Mouse (Mus musculus): ENCODE data around the gene Car11. TPM values are rescaled to one million over a fixed set of nuclear protein-coding genes. Genes with fewer than 3 reads are reported as not detected.

The Car11 gene
- polyA plus RNA-seq, 1 experiment from 2014 or later = 71.4 TPM

DNA sequence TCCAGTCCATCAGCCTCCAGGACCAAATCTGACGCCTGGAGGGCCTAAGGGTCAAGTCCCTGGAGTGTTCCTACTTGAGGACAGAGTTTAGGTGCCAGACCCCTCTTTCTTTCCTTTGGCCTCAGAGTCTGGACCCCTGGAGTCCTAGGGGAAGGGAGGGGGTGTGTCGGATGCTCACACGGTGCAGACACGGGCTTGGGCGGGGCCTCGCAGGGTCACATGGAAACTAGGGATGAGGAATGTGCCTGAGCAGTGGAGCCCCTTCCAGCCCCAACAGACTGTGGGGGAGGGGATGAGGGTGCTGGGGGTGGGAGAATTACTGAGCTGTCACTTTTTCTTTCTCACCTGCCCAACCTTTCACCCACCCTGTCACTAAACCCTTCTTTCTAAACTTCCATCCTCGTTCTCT lies 6.2 kb downstream of the Car11 start:
- ATAC-seq (ENCODE audit: low FRiP score) = no peak
- H3K4me2 ChIP-seq = peak overlapping the region; percentile 91
- H3K4me3 ChIP-seq (replicated peaks) = peak overlapping the region; percentile 52
- peak overlapping the region; percentile 67 for H3K9ac ChIP-seq (replicated peaks)
- H3K36me3 ChIP-seq = peaks cover 12% of the 10 kb centered on the region
- peak overlapping the region; percentile 88 for H3K27ac ChIP-seq (replicated peaks)
- under 1% methylated on average over 7 of the region's 7 CpGs for WGBS
- H3K9me3 ChIP-seq (replicated peaks) = no peaks in the 10 kb centered on the region
- H3K4me1 ChIP-seq = peaks cover 86% of the 10 kb centered on the region
- no peaks in the 10 kb centered on the region for H3K27me3 ChIP-seq (replicated peaks)

DNA sequence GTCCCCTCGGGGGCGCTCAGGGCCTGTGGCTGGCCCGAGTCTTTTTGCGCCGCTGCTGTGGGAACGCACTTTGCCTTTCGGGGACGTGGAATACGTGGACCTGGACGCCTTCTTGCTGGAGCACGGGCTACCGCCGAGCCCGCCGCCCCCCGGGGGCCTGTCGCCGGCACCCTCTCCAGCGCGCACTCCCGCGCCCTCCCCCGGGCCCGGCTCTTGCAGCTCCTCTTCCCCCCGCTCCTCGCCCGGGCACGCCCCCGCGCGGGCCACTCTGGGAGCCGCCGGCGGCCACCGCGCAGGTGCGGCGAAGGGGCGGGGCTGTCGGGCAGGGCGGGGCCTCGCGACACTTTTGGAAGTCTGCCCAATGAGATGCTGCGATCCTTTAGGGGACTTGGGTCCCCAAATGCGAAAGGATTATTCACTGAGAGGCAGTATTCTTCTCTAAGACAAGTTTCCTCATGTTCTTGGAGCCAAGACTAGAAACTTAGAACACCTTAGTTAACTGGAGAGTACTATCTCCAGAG lies 7.1 kb downstream of the Car11 start:
- peak overlapping the region; percentile 52 for H3K4me3 ChIP-seq (replicated peaks)

DNA sequence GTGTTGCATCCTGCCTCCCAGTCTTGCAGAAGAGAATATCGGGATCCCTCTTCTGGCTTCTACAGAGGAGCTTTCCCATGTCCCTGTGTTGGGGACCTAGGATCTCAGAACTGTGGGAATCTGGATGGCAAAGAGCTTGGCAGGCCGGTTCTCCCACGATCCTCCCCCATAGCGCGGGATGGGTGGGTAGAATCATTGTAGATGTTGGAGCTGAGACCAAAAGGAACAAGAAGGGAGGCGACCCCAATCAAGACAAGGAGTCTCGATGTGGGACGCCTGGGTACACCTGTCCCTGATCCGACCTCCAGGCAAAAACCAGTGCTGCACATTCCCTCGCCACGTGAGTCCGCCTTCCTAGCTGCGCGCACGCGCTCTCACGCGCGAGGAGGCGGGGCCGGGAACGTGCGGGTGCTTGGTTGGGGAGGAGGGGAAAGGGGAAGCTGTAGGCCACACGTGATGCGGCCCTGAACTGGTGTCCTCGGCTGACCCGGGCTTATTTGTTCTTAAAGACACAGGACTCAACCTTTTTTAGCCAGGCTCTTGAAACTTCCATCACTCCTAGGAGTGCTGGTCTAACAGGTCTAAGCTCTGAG lies 7.8 kb downstream of the Car11 start:
- peaks cover 28% of the 10 kb centered on the region for H3K36me3 ChIP-seq
- no peaks in the 10 kb centered on the region for H3K9me3 ChIP-seq (replicated peaks)
- peak overlapping the region; percentile 91 for H3K4me2 ChIP-seq
- ATAC-seq (ENCODE audit: low FRiP score) = no peak
- no peaks in the 10 kb centered on the region for H3K27me3 ChIP-seq (replicated peaks)
- H3K9ac ChIP-seq (replicated peaks) = peak overlapping the region; percentile 67; the same call in 1 of the 2 replicates
- peak overlapping the region; percentile 52 for H3K4me3 ChIP-seq (replicated peaks)
- WGBS = under 1% methylated on average over 27 of the region's 27 CpGs
- peaks cover 78% of the 10 kb centered on the region for H3K4me1 ChIP-seq
- peak overlapping the region; percentile 77 for H3K27ac ChIP-seq (replicated peaks)

More for the DNA sequence above, 7.1 kb downstream of the Car11 start:
- peak overlapping the region; percentile 77 for H3K27ac ChIP-seq (replicated peaks)
- H3K9ac ChIP-seq (replicated peaks) = peak overlapping the region; percentile 67
- H3K4me2 ChIP-seq = peak overlapping the region; percentile 91
- 1% methylated on average over 44 of the region's 45 CpGs for WGBS
- no peaks in the 10 kb centered on the region for H3K27me3 ChIP-seq (replicated peaks)
- peaks cover 22% of the 10 kb centered on the region for H3K36me3 ChIP-seq
- H3K9me3 ChIP-seq (replicated peaks) = no peaks in the 10 kb centered on the region
- H3K4me1 ChIP-seq = peaks cover 77% of the 10 kb centered on the region
- no peak for ATAC-seq (ENCODE audit: low FRiP score)

DNA sequence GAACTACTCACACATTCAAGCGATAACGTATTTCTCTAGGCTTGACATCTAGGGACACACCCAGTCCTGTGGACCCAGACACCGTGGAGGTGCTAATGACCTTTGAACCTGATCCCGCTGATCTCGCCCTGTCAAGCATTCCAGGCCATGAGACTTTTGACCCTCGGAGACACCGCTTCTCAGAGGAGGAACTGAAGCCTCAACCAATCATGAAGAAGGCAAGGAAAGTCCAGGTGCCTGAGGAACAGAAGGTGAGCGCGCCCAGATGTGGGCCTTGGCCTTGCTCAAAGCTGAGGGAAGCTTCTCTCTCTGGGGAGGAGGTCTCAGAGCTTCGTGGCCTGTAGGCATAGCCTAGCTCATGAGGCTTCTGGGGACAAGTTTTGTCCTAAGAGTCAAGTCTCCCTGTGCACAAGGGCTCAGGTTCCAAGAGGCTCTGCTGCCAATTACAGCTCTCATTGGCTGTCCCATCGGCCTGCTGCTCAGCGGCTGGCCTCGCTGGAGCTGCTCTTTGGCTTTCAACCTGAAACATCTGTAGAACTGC lies 8.6 kb downstream of the Car11 start:
- no peak for ATAC-seq (ENCODE audit: low FRiP score)
- Histone ChIP-seq H3K4me1 (peaks cover 73% of the 10 kb centered on the region), H3K4me3 (replicated peaks) (no peak overlapping the region), H3K9ac (replicated peaks) (no peak overlapping the region), H3K36me3 (peaks cover 37% of the 10 kb centered on the region), H3K27ac (replicated peaks) (peak overlapping the region; percentile 77; the same call in 1 of the 2 replicates), H3K4me2 (peak overlapping the region; percentile 91), H3K27me3 (replicated peaks) (no peaks in the 10 kb centered on the region), H3K9me3 (replicated peaks) (no peaks in the 10 kb centered on the region)
- WGBS = 54% methylated on average over 13 of the region's 13 CpGs

DNA sequence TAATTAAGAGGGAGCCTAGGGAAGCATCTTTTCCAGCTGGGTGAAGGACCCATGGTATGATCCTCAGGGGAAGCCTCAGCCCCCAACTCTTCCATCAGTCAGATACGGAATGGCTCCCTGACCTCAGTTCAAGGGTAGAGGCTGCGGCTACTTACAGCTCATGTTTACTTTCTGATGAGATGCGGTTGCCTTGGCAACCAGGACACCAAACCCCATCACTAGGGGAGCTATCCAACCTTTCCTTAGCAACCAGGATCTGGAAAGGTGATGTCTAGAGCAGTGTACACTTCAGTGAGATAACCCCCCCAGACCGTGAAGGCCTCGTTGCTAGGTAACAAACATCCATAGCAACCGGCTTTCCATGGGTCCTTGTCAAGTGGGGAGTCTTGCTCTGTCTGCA lies 9.4 kb downstream of the Car11 start:
- Histone ChIP-seq H3K9ac (replicated peaks) (no peak overlapping the region), H3K36me3 (peaks cover 40% of the 10 kb centered on the region), H3K27me3 (replicated peaks) (no peaks in the 10 kb centered on the region), H3K4me1 (peaks cover 68% of the 10 kb centered on the region), H3K4me2 (peak overlapping the region; percentile 91), H3K9me3 (replicated peaks) (no peaks in the 10 kb centered on the region), H3K27ac (replicated peaks) (peak overlapping the region; percentile 14; the same call in 1 of the 2 replicates), H3K4me3 (replicated peaks) (no peak overlapping the region)
- WGBS = 27% methylated on average over 6 of the region's 6 CpGs
- no peak for ATAC-seq (ENCODE audit: low FRiP score)

DNA sequence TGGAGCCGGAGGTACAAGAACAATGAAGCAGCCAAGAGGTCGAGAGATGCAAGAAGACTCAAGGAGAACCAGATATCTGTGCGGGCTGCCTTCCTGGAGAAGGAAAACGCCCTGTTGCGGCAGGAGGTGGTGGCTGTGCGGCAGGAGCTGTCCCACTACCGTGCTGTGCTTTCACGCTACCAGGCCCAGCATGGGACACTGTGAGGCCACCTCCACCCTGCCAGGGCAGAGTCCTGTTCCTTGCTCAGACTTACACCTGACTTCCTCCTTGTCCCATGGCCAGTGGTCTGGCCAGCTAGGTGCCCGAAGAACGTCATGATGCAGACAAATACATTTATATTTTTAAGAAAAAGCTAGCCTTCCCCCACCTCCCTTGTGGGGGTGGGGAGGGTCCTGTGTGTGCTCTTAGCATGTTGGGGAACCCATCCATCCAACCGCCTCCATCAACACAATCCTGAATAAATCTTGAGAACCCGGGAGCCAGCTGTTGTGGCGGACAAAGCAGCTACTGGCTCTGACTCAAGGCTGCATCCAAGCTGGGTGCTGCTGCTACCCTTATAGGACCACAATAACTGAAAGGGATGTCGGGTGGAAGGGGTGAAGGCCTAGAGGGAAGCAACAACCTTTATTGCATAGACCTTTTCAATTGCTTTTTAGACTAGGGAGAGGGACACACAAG lies 10.2 kb downstream of the Car11 start:
- H3K27ac ChIP-seq (replicated peaks) = peak overlapping the region; percentile 14; the same call in 1 of the 2 replicates
- no peak overlapping the region for H3K4me3 ChIP-seq (replicated peaks)
- peaks cover 74% of the 10 kb centered on the region for H3K4me1 ChIP-seq
- WGBS = 72% methylated on average over 14 of the region's 14 CpGs
- no peak for ATAC-seq (ENCODE audit: low FRiP score)
- H3K27me3 ChIP-seq (replicated peaks) = no peaks in the 10 kb centered on the region
- 0 out of 2 replicates have a peak overlapping the region, but pooled peaks have one; percentile 91 for H3K4me2 ChIP-seq
- no peaks in the 10 kb centered on the region for H3K9me3 ChIP-seq (replicated peaks)
- no peak overlapping the region for H3K9ac ChIP-seq (replicated peaks)
- peaks cover 40% of the 10 kb centered on the region for H3K36me3 ChIP-seq

DNA sequence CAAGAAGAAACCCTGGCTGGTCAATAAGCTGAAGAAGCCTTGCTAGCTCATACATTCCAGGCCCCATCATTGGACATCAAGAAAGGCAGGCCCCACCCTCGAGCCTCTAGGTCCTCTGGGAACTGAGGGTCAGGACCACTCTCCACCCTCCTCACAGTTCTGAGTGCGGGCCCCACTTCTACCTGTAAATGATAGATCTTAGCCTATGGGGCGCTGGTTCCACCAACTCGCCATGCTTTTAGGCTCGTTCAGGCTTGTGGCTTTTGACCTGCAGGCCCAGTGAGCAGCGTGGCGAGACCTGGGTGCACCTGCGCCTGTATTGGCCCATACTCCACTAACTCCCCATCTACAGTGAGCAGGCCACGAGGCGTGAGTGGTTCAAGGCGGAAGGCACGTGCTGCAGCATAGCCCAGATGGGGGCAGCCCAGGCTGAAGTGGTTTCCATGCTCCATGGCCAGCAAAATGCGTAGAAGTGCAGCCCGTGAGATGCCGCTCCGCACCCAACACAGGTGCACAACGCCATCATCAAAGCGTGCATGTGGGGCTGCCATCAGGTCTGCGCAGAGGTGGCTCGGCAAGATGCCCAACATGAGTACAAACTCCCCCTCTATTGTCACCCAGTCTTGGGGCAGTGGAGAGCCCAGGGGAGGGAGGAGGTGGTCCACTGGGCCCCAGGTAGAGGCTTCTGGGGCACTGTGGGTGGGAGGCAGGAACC lies 11.0 kb downstream of the Car11 start:
- no peak overlapping the region for H3K9ac ChIP-seq (replicated peaks)
- no peak overlapping the region for H3K4me2 ChIP-seq
- no peak overlapping the region for H3K27ac ChIP-seq (replicated peaks)
- H3K27me3 ChIP-seq (replicated peaks) = no peaks in the 10 kb centered on the region
- H3K4me3 ChIP-seq (replicated peaks) = no peak overlapping the region
- ATAC-seq (ENCODE audit: low FRiP score) = no peak
- peaks cover 40% of the 10 kb centered on the region for H3K36me3 ChIP-seq
- no peaks in the 10 kb centered on the region for H3K9me3 ChIP-seq (replicated peaks)
- WGBS = 96% methylated on average over 20 of the region's 20 CpGs
- peaks cover 72% of the 10 kb centered on the region for H3K4me1 ChIP-seq

DNA sequence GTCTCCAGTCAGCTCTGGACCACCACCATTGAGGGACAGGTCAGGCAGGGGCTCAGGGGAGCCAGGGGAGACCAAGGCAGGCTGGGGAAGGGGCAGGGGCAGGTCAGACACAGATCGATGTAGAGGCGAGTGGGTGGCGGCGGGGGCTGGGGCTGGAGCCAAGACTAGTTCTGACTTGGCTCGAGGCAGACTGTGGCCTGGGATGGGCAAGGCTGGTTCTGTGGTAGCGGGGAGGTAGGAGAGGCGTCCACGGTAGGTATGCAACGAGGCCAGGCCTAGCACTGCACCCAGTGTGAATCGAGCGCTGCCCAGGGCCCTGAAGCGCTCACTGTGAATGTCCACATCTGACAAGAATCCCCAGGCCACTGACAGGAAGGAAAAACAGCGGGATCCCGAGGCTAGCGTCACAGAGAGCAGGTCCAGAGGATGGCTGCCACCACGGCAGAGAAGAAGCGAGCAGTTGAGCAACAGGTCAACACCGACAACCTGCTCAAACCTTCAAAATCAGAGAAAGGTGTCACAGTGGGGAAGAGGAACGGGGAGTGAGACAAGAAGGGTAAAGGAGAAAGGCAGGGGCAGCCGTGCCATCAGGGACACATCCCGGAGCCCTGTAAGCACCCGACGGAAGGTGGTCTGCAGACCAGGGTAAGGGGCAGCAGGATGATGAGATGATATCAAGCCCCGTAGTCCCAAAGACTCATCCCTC lies 11.8 kb downstream of the Car11 start:
- H3K9me3 ChIP-seq (replicated peaks) = no peaks in the 10 kb centered on the region
- ATAC-seq (ENCODE audit: low FRiP score) = no peak
- WGBS = 93% methylated on average over 24 of the region's 24 CpGs
- peaks cover 40% of the 10 kb centered on the region for H3K36me3 ChIP-seq
- no peak overlapping the region for H3K27ac ChIP-seq (replicated peaks)
- no peaks in the 10 kb centered on the region for H3K27me3 ChIP-seq (replicated peaks)
- no peak overlapping the region for H3K9ac ChIP-seq (replicated peaks)
- no peak overlapping the region for H3K4me3 ChIP-seq (replicated peaks)
- H3K4me1 ChIP-seq = peaks cover 72% of the 10 kb centered on the region
- no peak overlapping the region for H3K4me2 ChIP-seq

DNA sequence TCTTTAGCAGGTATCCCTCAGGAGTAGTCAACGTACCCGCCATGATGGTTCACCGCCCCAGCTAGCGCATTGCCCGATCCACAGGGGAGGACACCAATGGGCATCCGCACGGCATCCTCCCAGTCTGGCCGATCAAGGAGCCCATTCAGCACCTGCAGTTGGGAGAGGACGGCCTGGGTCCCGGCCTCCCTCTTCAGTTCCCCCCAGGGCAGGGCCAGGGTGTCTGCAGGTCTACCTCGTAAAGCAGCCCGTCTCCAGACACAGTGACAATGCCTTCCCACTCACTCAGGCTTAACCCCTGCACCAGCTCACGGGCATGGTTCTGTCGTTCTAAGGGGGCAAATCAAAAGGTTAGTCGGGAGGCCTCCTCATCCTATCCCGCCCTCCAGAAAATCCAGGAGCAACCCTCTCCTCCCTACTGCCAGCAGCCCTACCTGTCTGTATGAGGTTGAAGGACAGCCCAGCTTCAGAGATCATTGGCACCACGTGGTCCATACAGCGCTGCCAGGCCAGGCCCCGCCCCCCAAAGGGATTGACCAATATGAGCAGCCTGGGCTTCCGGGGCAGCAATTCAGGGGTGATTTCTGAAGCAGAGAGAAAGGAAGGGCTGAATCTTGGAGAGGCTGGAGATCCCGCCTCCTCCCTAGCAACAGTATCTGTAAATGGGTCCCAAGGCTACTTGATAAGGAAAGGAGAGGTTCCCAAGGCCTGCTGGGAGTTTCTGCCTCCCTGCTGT lies 12.5 kb downstream of the Car11 start:
- Histone ChIP-seq H3K9me3 (replicated peaks) (no peaks in the 10 kb centered on the region), H3K36me3 (peaks cover 40% of the 10 kb centered on the region), H3K4me2 (no peak overlapping the region), H3K4me3 (replicated peaks) (no peak overlapping the region), H3K4me1 (peaks cover 72% of the 10 kb centered on the region), H3K27ac (replicated peaks) (no peak overlapping the region), H3K27me3 (replicated peaks) (no peaks in the 10 kb centered on the region), H3K9ac (replicated peaks) (no peak overlapping the region)
- ATAC-seq (ENCODE audit: low FRiP score) = no peak
- WGBS = 88% methylated on average over 21 of the region's 21 CpGs

DNA sequence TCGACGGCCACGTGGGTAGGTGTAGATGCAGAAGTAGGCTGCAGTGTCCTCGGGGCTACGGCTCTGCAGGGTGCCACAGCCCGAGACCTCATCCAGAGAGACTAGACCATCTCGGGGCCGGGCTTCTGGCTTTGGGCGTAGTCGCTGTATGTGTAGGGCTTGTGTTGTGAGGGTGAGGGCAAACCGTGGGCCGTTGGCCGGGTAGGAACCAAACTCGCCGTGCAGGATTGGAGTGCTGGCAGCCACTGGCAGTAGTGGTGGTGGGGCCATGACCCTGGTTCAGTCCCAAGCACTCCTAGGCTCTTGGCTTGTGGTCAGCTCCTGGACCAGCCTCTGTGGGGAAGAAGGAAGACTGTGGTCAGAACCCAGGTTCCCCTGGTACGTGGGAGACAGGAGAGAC lies 13.8 kb downstream of the Car11 start:
- Histone ChIP-seq H3K4me2 (0 out of 2 replicates have a peak overlapping the region, but pooled peaks have one; percentile 82), H3K9ac (replicated peaks) (no peak overlapping the region), H3K4me3 (replicated peaks) (no peak overlapping the region), H3K9me3 (replicated peaks) (no peaks in the 10 kb centered on the region), H3K36me3 (peaks cover 40% of the 10 kb centered on the region), H3K27me3 (replicated peaks) (no peaks in the 10 kb centered on the region), H3K4me1 (peaks cover 61% of the 10 kb centered on the region), H3K27ac (replicated peaks) (no peak overlapping the region)
- no peak for ATAC-seq (ENCODE audit: low FRiP score)
- WGBS = 96% methylated on average over 16 of the region's 16 CpGs

All from neural tube, embryonic 15.5 days (tissue).